Mouse (Mus musculus): ENCODE measurements around the gene Lrrc25. TPM values are rescaled to one million over a fixed set of nuclear protein-coding genes. Genes with fewer than 3 reads are reported as not detected.

Gene Lrrc25
- total RNA-seq, 4 experiments from 2014 or later = 1.5 to 4.4 (median 3.2) TPM

GRCm38 (mm10) chr8:70648921-70649320, 33.0 kb downstream of the Lrrc25 start:
- no peak for DNase-seq

GRCm38 (mm10) chr8:70649324-70649723, 33.4 kb downstream of the Lrrc25 start:
- DNase-seq = peak; percentile 87

GRCm38 (mm10) chr8:70650351-70650750, 34.4 kb downstream of the Lrrc25 start:
- DNase-seq = no peak

- no peak for DNase-seq
These were observed 37.3 kb downstream of the Lrrc25 start for GRCm38 (mm10) chr8:70653226-70653625.

GRCm38 (mm10) chr8:70654121-70654520, 38.2 kb downstream of the Lrrc25 start:
- DNase-seq = no peak

- no peak for DNase-seq
These were observed 39.5 kb downstream of the Lrrc25 start for GRCm38 (mm10) chr8:70655469-70655868.

GRCm38 (mm10) chr8:70656193-70656790, 40.3 kb downstream of the Lrrc25 start:
- DNase-seq = no peak

- no peak for DNase-seq
These were observed 41.3 kb downstream of the Lrrc25 start for GRCm38 (mm10) chr8:70657214-70657613.

- peak; percentile 84 for DNase-seq
These were observed 41.8 kb downstream of the Lrrc25 start for GRCm38 (mm10) chr8:70657739-70658138.

- DNase-seq = no peak
These were observed 43.1 kb downstream of the Lrrc25 start for GRCm38 (mm10) chr8:70658897-70659603.

- DNase-seq = peak; percentile 92
These were observed 43.8 kb downstream of the Lrrc25 start for GRCm38 (mm10) chr8:70659604-70660272.

GRCm38 (mm10) chr8:70660273-70660725, 44.3 kb downstream of the Lrrc25 start, which contains the start of gene Pgpep1:
TSS of gene Pgpep1 (minus strand) at chr8:70660388.
- no peak for DNase-seq

GRCm38 (mm10) chr8:70663691-70664090, 47.7 kb downstream of the Lrrc25 start:
- no peak for DNase-seq

GRCm38 (mm10) chr8:70664631-70665030, 48.7 kb downstream of the Lrrc25 start:
- no peak for DNase-seq

GRCm38 (mm10) chr8:70665599-70665998, 49.6 kb downstream of the Lrrc25 start:
- no peak for DNase-seq

GRCm38 (mm10) chr8:70667071-70667470, 51.1 kb downstream of the Lrrc25 start:
- no peak for DNase-seq

Other genes with a start within 250 kb of the Lrrc25 start
- gene Comp, start 242.6 kb upstream of the Lrrc25 start, total RNA-seq (2022) = under 1 TPM in 3 of 4 experiments, not detected in 1; 0.17 to 0.61 (median 0.27) TPM
- gene Crtc1, start 176.6 kb upstream of the Lrrc25 start, total RNA-seq (2022) = 10 to 100 TPM; 25.3 to 52.7 (median 36.5) TPM
- gene Klhl26, start 139.2 kb upstream of the Lrrc25 start, total RNA-seq (2022) = 10 to 100 TPM; 27.3 to 35.8 (median 30.6) TPM
- 10 to 100 TPM; 27.2 to 44.6 (median 31.0) TPM for gene Tmem59l, start 128.8 kb upstream of the Lrrc25 start, total RNA-seq (2022)
- gene Crlf1, start 123.0 kb upstream of the Lrrc25 start, total RNA-seq (2022) = 1 to 10 TPM in 1 of 4 experiments, under 1 TPM in 2, not detected in 1; 0.51 to 1.5 (median 0.59) TPM
- 100 to 1,000 TPM; 126 to 165 (median 148) TPM for gene Rex1bd, start 109.4 kb upstream of the Lrrc25 start, total RNA-seq (2022)
- gene Uba52, start 105.4 kb upstream of the Lrrc25 start, total RNA-seq (2022) = 1,000 to 10,000 TPM; 1,217 to 1,378 (median 1,304) TPM
- 100 to 1,000 TPM; 352 to 405 (median 379) TPM for gene Fkbp8, start 88.4 kb upstream of the Lrrc25 start, total RNA-seq (2022)
- 10 to 100 TPM; 77.1 to 86.6 (median 80.3) TPM for gene Kxd1, start 88.2 kb upstream of the Lrrc25 start, total RNA-seq (2022)
- gene Ell, start 76.7 kb upstream of the Lrrc25 start, total RNA-seq (2022) = 10 to 100 TPM; 25.2 to 38.3 (median 30.3) TPM
- 100 to 1,000 TPM; 124 to 207 (median 158) TPM for gene Isyna1, start 21.8 kb upstream of the Lrrc25 start, total RNA-seq (2022)
- gene Ssbp4, start 7.3 kb upstream of the Lrrc25 start, total RNA-seq (2022) = 100 to 1,000 TPM in 2 of 4 experiments, 10 to 100 TPM in 2; 69.3 to 158 (median 120) TPM
- gene Gdf15, start 16.3 kb downstream of the Lrrc25 start, total RNA-seq (2022) = 1 to 10 TPM; 1.8 to 3.5 (median 3.0) TPM
- gene Pgpep1, start 44.2 kb downstream of the Lrrc25 start, total RNA-seq (2022) = 100 to 1,000 TPM; 129 to 163 (median 131) TPM
- gene Lsm4, start 57.1 kb downstream of the Lrrc25 start, total RNA-seq (2022) = 100 to 1,000 TPM in 1 of 4 experiments, 10 to 100 TPM in 3; 81.4 to 101 (median 86.6) TPM
- gene Jund, start 82.8 kb downstream of the Lrrc25 start, total RNA-seq (2022) = 100 to 1,000 TPM; 187 to 329 (median 253) TPM
- under 1 TPM in 3 of 4 experiments, not detected in 1; 0.07 to 0.09 (median 0.08) TPM for gene Iqcn, start 87.3 kb downstream of the Lrrc25 start, total RNA-seq (2022)
- not detected for gene Gm3336, start 102.4 kb downstream of the Lrrc25 start, total RNA-seq (2022)
- gene Pde4c, start 107.6 kb downstream of the Lrrc25 start, total RNA-seq (2022) = under 1 TPM; 0.26 to 0.86 (median 0.30) TPM
- 10 to 100 TPM; 59.6 to 90.1 (median 74.4) TPM for gene Rab3a, start 138.5 kb downstream of the Lrrc25 start, total RNA-seq (2022)
- gene Mpv17l2, start 144.8 kb downstream of the Lrrc25 start, total RNA-seq (2022) = 100 to 1,000 TPM; 106 to 166 (median 126) TPM
- gene Pik3r2, start 160.6 kb downstream of the Lrrc25 start, total RNA-seq (2022) = 10 to 100 TPM; 44.0 to 73.8 (median 57.9) TPM
- 10 to 100 TPM; 17.8 to 37.7 (median 26.5) TPM for gene Mast3, start 188.9 kb downstream of the Lrrc25 start, total RNA-seq (2022)
- under 1 TPM; 0.11 to 0.75 (median 0.22) TPM for gene Il12rb1, start 192.3 kb downstream of the Lrrc25 start, total RNA-seq (2022)
- 10 to 100 TPM; 11.7 to 17.7 (median 14.5) TPM for gene Arrdc2, start 223.6 kb downstream of the Lrrc25 start, total RNA-seq (2022)
- 1 to 10 TPM; 4.2 to 4.7 (median 4.4) TPM for gene Kcnn1, start 247.1 kb downstream of the Lrrc25 start, total RNA-seq (2022)